Mouse (Mus musculus): ENCODE measurements around the gene Abhd8.

DNA sequence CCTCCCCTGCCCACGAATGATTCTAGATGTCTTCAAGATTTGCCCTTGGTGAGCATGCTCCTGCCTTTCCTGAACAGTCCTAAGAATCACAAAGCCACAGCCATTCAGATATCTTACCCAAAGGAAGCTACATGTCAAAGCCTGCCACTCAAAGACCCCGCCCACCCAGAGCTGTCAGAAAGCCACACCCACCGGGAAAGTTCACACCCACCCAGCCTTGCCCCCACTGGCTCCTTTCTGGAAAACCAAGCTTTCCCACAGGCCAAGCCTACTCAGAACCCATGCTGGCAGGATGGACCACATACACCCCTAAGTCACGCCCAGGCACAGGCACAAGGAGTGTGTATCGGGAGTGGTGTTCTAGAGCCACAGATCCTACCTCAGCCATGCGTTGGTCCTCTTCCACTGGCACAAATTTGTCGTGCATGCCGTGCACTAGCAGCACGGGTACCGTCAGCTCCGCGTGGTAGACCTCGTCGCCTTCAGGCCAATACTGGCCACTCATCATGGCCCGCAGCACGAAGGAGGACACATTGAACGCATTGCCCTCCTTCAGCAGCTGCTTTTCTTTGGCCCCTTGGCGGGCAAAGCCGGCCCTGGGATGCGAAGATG is 5.7 kb downstream of the Abhd8 start:
- TF ChIP-seq CHD1 (IDR thresholded peaks at IDR 0.05; ENCODE audit: low read depth, low read length): no peak
- no peak for TF ChIP-seq ZNF384 (IDR thresholded peaks at IDR 0.05; ENCODE audit: low read depth, low read length)
- no peak for TF ChIP-seq CTCF (conservative IDR thresholded peaks at IDR 0.05 in 1 of 2, IDR thresholded peaks at IDR 0.05 in 1 of 2; ENCODE audit: low read depth in 2 of 2, low read length in 2 of 2)
- TF ChIP-seq E2F4 (IDR thresholded peaks at IDR 0.05; ENCODE audit: insufficient replicate concordance, low read depth, low read length): no peak
- no peak for TF ChIP-seq MYC (IDR thresholded peaks at IDR 0.05; ENCODE audit: low read depth, low read length)
- TF ChIP-seq TCF12 (IDR thresholded peaks at IDR 0.05; ENCODE audit: low read depth, low read length): no peak
- no peak for TF ChIP-seq UBTF (IDR thresholded peaks at IDR 0.05; ENCODE audit: low read depth, low read length)
- no peak for TF ChIP-seq POLR2A (IDR thresholded peaks at IDR 0.05; ENCODE audit: low read depth, low read length)
- no peak for TF ChIP-seq EP300 (IDR thresholded peaks at IDR 0.05; ENCODE audit: low read length)

Data from CH12.LX (cell line).